Mouse (Mus musculus) left cerebral cortex, adult 11 months (tissue): ENCODE measurements at regions not wholly inside any gene's neighbourhood (a gene's known extent, or its start where the extent isn't known, plus 50 kb on each side); places are given as distances from the start of the nearest gene placed in this dataset.
"Not testable (repeated sequence)": the region's sequence is repeated elsewhere in the genome, so short reads cannot be mapped to it uniquely, and the experiment has no call there.

Experiments
- DNase-seq: peaks from one replicate; pipeline ENCODE4 v3.0.0; 2022; ENCODE audit warnings: low spot score

DNA sequence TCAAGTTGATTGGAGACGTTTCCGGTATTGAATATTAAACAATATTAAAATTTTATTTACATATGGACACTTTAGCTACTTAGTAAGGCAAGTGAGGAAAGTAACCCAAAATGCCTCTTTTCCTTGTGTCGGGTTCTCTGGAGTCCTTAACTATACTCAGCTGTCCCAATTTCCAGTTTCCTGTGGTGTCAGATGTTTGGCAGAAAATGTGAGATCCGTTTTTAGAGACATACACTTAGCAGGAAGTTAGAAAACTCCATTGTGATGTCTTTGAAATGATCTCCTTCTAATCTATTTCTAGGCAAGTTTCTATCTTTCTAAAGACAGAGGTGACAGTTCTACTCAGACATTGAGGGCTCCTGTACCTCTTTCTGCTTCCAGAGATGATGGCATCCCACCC lies 168.9 kb upstream of the Plcxd3 start:
- DNase-seq: peak; percentile 11

DNA sequence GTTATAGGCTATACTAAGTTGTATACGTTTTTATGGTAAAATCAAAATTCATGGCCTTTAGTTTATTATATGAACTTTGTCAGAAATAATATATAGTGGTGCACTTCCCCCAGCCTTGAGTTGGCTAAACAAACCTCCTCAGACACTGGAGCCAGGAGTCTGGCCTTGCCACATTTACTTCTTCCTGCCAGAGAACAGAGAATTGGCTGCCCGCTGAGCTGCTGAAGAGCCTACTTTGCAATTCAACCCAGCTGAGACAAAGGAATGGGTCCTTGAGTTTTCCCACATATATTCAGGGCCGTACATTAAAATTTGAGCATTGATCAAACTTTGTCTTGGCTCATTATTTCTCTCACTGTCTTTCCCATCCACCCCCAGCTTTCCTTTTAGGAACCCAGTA lies 161.9 kb upstream of the Plcxd3 start:
- no peak for DNase-seq

DNA sequence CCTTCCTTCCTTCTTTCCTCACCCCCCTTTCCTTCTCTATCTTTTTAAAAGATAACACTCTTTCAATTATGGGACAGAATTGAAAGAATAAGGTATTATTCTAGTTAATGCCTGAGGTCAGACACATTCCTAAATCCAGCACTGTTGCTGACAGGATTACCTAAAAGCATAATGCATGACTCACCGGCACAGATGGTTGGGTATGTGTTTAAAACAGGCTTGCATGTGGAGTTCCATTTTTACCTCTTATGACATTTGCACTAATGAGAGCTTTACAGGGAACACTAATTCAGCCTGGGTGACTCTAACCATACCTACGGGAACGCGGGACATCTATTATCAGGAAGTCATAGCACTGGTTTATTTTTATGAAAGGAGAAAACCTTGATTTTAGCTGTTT lies 156.2 kb upstream of the Plcxd3 start:
- peak; percentile 11 for DNase-seq

DNA sequence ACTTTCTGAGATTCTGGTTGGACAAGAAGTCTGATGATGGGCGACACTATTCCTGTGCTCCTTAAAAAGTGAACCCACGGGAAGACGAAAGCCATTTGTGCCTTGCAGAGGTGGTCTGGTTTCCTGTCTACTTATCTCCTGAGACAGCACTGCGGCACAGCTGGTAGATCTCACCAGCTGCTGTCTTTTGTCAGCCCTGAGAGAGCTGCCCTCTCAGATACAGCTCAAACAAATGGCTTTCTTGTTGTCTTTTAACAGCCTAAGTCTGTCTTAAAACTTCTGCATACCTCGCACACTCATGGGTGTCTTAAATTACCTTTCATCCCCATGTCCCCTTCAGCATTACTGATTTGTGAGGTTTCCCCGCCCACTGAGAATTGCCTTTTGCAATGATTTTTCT lies 147.2 kb upstream of the Plcxd3 start:
- no peak for DNase-seq

DNA sequence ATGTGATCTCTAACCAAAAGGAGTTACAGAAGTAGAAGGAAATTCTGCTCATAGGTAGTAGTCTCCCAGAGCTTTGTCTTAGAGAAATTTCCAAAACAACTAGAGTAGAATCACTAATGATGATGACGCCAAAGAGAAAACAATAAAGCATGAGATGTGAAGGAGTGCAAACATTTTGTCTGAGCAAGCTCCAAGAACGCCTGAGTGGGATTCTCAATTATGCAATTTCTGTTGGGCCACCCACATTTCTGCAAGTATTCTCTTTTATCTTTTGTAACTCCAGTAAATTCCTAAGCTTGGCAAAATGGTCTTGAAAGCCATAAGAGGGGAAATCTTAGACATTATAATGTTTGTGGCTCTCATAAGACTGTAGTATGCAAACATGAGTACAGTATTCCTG lies 134.6 kb upstream of the Plcxd3 start:
- DNase-seq: peak; percentile 4

DNA sequence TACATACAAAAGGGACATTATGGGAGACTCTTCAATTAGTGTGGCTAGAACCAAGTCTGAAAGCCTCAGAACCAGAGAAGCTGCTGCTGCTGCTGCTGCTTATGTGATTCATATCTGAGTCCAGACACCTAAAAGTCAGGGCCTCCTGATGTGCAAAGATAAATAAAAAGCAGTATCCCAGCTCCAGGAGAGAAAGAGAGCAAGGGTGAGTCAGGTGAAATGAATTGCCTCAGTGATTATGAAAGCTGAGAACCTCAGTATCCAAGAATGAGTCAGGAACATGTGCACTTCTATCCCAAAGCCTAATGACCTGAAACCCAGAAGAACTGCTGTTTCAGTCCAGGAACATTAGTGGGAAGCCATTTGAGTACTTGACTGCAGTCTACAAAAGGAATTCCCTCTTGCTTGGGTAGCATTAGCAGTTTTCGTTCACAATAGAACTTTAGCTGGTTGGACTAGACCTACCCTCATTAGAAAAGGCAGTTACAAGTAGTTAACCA lies 127.6 kb upstream of the Plcxd3 start:
- DNase-seq: no peak

DNA sequence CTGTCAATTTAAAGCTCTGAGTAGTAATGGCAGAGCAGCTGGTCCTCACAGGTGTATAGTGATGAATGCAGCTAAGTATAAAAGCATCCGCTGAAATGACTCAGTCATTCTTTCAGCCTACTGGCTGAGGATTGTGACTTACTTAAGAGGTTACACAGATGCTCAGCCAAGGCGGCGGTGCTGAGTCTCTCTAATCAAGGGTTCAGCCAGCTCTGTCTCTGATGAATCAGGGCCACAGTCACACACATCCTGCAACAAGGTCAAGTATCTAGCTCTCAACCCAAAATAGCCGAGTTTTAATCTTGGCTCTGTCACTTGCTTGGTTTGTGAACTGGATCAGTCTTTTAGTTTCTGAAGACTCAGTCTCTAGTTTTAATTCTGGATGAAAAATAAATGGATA lies 110.7 kb upstream of the Plcxd3 start:
- no peak for DNase-seq

DNA sequence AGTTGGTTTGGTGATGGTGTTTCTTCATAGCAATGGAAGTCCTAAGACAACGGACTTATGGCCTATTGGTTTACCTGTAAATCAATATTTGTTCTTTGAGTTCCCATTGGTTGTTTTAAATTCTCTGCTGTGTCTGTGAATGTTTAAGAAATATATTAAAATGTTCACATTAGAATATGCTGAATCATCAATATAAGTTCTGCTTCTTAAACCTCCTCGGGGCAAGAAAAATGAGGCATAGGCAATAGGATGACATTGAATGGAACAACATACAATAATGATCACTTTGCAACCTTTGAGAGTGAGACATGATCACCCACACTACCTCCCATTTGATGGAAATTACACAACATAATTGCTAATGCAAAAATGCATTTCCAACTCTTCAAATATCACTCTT lies 105.5 kb upstream of the Plcxd3 start:
- no peak for DNase-seq

DNA sequence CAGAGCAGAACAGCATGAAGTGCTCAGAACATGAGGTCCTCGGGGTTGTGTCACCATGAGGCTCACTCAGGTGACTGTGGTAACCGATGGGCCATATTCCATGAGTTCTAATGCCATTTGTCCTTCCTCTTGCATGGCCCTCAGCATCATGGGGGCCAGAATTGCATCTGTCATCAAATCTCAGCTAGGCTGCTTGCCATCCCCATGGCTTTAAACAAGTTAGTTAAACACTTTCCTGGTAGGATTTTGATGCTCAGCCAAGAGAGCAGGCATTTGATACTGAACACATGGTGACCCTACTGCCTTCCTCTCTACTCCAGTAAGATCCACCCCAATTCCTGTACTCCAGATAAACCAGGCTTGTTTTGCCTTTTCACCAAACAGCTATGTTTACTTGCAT lies 98.3 kb upstream of the Plcxd3 start:
- no peak for DNase-seq

DNA sequence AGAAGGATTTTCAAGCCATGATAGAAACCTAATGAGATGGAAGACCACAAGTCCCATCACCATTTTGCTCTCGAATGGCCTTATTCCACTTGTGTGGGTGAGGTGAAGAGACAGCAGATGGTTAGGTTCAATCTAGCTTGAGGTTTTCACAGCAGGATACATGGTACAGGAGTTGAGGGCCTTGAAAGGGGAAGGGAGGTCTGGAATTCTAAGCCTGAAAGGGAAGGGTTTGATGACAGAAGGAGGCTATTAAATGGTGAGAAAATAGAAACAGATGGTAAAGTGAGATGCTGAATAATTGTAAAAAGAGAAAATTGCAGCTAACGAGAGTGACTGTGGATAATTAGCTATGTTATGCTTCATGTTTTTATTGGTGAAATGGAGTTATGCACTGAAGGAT lies 67.8 kb upstream of the Plcxd3 start:
- DNase-seq: no peak

DNA sequence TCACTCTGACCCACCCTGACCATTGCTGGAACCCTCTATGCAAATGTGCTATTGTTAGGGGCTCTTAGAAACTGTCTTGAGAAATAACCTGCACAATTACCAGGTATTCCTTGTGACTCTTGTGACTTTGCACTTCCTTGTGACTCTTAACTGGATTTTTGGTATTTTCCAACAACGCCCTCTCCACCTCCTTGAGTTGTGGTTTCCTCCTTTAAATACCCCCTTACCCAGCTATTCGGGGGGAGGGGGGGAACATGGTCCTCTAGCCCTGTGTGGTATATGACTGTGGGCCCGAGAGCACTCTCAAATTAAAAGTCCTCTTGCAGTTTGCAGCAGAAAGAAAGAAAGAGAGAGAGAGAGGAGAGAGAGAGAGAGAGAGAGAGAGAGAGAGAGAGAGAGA lies 61.6 kb upstream of the Plcxd3 start:
- DNase-seq: not testable (repeated sequence)

DNA sequence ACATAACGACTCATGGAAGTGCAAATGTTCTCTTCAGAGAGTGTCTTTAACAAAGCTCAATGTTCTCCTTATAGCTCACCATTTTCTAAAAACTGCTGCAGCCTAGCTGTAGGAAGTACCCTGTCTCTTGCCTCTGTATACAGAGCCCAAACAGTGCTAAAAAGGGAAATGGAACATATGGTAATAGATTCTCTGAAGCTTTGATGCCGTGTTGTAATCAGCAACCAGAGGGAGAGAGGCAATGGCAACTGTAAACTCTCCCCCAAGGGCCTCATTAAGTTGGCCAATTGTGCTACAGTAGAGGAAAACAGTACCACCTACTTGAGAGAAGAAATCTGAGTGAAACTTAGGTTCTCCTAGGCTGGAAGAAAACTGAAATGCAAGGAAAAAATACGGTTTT lies 59.4 kb upstream of the Plcxd3 start:
- peak; percentile 29 for DNase-seq
